Mouse (Mus musculus) subcutaneous adipose tissue, adult 2 months (tissue): ENCODE results near the gene Gm10491. TPM values are rescaled to one million over a fixed set of nuclear protein-coding genes. Genes with fewer than 3 reads are reported as not detected.

Experiments used
- polyA plus RNA-seq: library from polyadenylated mRNA; depleted of rRNA; stranded (reverse); fragments of >200 nt; gene quantifications from 2 replicates; pipeline ENCODE4 v1.2.3, GENCODE M21; 2012; ENCODE audit warnings: low replicate concordance; rRNA removed

The Gm10491 gene
- not detected in 2 replicates for polyA plus RNA-seq

DNA sequence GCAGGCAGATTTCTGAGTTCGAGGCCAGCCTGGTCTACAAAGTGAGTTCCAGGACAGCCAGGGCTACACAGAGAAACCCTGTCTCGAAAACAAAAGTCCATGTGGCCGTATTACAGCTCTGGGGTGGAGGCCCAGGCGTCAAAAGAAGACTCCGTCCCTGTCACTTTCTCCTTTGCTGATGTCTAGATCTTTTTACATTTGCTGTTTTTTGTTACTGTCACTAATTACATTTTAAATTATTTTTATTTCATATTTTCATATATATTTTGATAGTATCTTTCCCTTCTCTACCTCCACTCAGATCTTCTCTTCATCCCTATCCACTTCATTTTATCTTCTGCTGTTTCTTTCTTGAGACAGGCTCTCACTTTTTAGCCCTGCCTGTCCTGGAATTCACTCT is at the start of gene Gm10491:
Gene Gm10491, minus strand, starts transcription at position 101 of the 400 bp plus-strand sequence.

DNA sequence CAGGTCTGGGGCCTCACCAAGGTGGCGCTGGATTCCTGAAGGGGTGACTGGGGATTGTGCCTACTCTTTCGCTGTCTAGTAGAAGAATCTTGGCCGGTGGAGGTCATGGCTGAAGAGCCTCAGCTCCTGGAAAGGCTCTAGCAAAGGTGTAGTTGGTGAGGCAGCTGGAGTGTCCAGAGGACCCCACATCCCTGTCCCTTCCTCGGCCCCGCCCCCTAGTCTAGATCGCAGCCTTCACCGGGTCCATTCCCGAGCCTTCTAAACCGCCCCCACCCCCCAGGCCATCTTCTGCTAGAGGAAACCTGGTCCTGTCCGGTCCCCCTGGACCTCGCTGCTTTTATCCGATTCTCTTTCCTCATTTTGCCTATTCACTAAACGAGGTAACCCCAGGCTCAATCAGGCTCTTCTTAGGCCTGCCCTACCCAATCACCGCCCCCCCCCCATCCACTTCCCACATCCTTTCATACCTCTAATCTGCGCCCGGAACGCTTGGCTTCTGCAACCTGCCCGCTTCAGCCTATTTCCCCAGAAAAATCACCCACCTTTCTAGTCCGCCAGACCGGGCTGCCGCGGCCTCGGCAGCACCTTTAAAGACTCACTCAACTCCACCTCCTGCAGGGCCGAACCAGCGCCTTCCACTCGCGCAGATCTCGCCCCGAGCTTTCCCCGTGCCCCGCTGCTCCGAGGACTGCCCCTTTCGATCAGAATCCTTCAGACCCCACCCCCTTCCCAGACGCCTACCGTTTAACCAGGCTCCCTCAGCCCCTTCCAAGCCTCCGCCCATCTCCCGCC is 39.7 kb upstream of the Gm10491 start, which contains the start of gene Hdac6:
Gene Hdac6, minus strand, starts transcription at position 782 of the 792 bp plus-strand sequence.

DNA sequence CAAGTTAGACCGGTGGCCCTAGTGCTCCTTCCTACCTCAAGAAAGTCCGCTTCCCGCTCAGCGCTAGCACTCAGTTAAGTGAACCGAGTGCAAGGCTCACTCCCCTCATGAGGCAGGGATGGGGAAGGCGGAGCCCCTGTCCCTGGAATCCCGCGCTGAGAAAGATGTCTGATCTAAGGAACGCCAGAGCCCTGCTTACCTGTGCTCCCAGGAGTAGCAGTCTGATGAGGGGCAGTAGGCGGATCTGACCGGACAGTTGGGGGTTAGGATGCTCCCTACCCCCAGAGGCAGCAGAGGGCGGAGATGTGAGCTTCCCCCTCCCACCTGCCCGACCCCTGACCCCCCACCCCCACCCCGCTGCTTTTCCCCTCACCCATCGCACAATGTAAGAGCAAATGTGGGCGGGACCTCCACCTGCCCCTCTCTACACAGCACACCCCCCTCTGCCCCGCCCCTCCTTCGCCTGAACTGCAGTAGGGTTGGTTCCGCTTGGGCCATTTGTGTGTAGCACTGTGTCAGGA is 20.7 kb upstream of the Gm10491 start, which contains the start of gene Eras:
Gene Eras, minus strand, starts transcription at position 338 of the 521 bp plus-strand sequence.

DNA sequence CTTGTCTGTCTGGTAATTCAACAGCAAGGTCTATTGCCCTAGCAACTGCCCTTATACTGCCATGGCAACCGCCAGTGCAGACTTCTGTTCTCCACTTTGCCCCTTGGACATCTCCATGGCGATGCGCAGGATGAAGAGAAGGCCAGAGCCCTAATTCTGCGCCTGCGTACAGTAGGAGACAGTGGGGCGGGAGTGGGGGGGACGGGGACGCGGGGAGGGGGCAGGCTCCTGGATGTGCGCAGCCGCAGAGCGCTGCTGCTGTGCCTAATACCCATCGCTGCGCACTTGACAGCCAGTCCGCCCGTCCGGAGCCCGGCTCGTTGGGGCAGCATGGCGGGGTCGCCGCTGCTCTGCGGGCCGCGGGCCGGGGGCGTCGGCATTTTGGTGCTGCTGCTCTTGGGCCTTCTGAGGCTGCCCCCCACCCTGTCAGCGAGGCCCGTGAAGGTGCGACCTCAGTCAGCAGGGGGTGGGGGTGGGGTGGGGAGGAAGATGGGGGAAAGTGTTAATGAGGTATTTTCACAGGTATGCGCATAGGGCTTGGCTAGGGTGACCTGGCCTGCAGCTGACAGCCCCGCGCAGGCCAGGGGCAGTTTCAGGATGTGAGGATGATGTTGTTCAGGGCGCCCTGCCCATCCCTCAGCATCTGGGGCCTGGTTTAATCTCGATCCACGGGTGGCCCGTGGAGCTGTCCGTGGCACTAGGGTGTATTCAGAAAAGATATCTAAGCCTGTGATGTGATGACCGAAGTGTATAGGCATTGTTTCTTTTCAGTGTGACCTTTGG is 12.2 kb upstream of the Gm10491 start, which contains the start of gene Pcsk1n:
Gene Pcsk1n, plus strand, starts transcription at position 222 of the 783 bp plus-strand sequence.

DNA sequence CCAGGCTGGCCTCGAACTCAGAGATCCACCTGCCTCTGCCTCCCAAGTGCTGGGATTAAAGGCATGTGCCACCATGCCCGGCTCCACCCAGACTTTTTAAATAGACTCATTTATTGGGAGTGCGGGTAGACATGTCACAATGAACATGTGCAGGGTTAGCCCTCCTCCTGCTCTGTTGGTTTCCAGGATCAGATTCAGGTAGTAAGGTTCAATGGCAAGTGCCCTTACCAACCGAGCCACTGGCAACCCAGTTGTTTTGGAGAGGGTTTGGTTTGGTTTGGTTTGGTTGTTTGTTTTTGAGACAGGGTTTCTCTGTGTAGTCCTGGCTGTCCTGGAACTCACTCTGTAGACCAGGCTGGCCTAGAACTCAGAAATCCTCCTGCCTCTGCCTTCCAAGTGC is 1.6 kb upstream of the Gm10491 start, which contains the start of gene Gm10490:
Gene Gm10490, plus strand, starts transcription at position 301 of the 400 bp plus-strand sequence.

DNA sequence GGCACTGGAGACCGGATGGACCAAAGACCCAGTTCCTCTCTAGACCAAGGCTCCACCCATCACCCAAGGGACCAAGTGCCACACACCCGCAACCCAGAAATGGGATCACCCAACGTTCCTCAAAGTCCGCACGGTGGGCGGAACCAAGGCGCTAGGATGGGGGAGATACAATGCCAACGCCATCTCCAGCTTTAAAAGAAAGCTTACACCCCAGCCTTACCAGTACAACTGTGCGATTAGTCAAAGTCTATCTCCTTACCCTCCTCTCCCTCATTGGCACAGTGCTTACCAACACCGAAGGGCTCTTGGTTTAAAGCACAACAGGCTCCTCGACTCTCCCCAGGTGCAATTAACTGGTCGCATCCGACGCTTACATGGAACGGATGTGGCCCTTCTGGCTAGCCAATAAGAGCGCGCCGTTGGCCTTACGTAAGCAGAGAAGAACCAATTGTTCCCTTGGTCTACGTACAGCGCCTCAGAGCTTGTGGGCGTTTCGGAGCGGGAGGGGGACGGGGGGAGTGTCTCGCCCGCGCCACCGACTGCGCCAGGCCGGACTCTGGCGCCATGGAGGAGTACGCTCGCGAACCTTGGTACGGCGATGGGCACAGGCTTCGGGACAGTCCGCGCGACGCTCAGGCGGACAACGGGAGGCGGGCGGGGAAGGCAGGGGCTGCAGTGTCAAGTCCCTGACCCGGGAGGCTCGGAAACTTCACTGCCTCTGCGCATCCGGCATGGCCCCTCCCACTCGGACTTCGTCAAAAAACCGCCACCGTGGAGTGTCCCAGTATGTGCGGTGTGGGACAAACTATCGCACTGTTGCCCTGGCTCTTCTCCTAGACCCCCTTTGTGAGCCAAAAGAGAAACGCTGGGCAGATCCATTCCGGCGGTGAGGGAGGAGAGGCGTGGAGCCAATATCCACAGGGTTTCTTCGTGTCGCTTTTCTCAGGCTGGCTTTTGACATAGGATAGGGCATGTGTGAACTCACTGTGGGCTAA is 8.5 kb downstream of the Gm10491 start, which contains the start of the genes Pqbp1 and Timm17b:
Gene Pqbp1, minus strand, starts transcription at position 390 of the 995 bp plus-strand sequence.
Gene Timm17b, plus strand, starts transcription at position 478 of the 995 bp plus-strand sequence.

DNA sequence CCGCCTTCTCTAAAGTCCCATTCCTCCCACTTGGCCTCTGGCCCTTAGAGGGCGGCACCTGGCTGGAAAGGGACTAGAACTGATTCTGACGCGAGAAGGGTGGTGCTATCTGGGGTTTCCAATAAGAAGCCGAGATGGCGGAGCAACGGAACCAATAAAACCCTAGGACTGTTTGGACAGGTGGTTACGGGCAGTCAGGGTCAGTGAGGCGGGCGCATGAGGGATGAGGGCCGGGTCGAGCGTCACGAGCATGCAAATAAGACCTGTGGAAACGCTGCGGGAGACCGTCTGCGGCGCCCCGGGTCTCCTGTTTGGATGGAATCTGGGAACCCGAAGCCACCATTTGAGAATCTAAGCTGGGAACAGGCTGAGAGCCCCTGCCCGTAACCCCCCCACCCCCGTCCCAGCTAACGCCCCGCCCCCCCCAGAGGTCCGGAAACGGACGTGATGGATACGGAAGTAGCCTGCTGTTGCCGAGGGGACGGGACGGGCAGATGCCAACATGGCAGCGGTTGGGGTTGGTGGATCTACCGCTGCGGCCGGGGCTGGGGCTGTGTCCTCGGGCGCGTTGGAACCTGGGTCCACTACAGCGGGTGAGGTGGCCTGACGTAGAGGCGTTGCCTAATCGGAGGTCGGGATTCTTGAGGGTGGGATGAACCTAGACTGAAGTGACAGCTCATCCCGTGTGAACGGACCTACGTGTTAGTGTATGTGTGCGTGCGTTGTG is 23.6 kb downstream of the Gm10491 start, which contains the start of gene Slc35a2:
Gene Slc35a2, plus strand, starts transcription at position 188 of the 727 bp plus-strand sequence.

DNA sequence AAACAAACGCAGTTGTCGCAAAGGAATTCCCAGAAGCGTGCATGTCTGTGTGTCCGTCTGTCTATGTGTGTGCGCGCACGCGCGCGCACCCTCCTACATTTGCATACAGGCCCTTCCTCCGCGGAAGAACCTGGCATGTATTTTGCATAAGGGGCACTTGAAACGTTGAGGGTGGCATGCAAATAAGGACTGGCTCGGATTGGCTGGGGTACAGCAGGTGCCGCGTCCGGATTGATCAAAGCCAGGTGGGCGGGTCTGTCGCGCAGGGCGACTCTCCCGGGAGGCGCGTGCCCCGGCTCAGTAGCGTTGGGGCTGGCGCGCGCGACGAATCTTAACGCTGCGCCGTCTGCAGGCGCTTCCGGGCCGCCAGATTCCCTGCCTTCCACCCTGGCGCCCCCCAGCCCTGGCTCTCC is 29.6 kb downstream of the Gm10491 start, which contains the start of gene Pim2:
Gene Pim2, plus strand, starts transcription at position 256 of the 413 bp plus-strand sequence.

Other genes starting within 250 kb of the Gm10491 start
- 261 and 296 TPM in 2 replicates for gene Plp2, start 236.4 kb downstream of the Gm10491 start, polyA plus RNA-seq
- gene Magix, start 226.6 kb downstream of the Gm10491 start, polyA plus RNA-seq: 6.6 and 7.9 TPM in 2 replicates
- 9.4 and 11.1 TPM in 2 replicates for gene Gpkow, start 210.7 kb downstream of the Gm10491 start, polyA plus RNA-seq
- gene Wdr45, start 193.5 kb downstream of the Gm10491 start, polyA plus RNA-seq: 77.1 and 105 TPM in 2 replicates
- gene Gm45208, start 185.6 kb downstream of the Gm10491 start, polyA plus RNA-seq: 0.97 TPM in 1 of 2 replicates, not detected in the other
- gene Praf2, start 179.4 kb downstream of the Gm10491 start, polyA plus RNA-seq: 26.1 and 85.6 TPM in 2 replicates
- gene Ccdc120, start 156.9 kb downstream of the Gm10491 start, polyA plus RNA-seq: 3.5 and 16.5 TPM in 2 replicates
- gene Tfe3, start 145.3 kb downstream of the Gm10491 start, polyA plus RNA-seq: 27.8 and 38.8 TPM in 2 replicates
- gene Gripap1, start 118.1 kb downstream of the Gm10491 start, polyA plus RNA-seq: 31.1 and 39.0 TPM in 2 replicates
- gene Kcnd1, start 85.5 kb downstream of the Gm10491 start, polyA plus RNA-seq: 2.1 and 4.6 TPM in 2 replicates
- gene Otud5, start 66.5 kb downstream of the Gm10491 start, polyA plus RNA-seq: 24.5 and 39.8 TPM in 2 replicates
- 3.0 and 9.6 TPM in 2 replicates for gene Pim2, start 29.6 kb downstream of the Gm10491 start, polyA plus RNA-seq
- 57.9 and 69.0 TPM in 2 replicates for gene Slc35a2, start 23.8 kb downstream of the Gm10491 start, polyA plus RNA-seq
- gene Pqbp1, start 8.6 kb downstream of the Gm10491 start, polyA plus RNA-seq: 52.5 and 69.5 TPM in 2 replicates
- gene Timm17b, start 8.5 kb downstream of the Gm10491 start, polyA plus RNA-seq: 31.6 and 39.6 TPM in 2 replicates
- not detected in 2 replicates for gene Gm10490, start 1.7 kb upstream of the Gm10491 start, polyA plus RNA-seq
- gene Pcsk1n, start 12.0 kb upstream of the Gm10491 start, polyA plus RNA-seq: 0.24 TPM in 1 of 2 replicates, not detected in the other
- gene Eras, start 20.8 kb upstream of the Gm10491 start, polyA plus RNA-seq: not detected in 2 replicates
- gene Hdac6, start 40.1 kb upstream of the Gm10491 start, polyA plus RNA-seq: 23.6 and 53.9 TPM in 2 replicates
- 0.26 and 1.4 TPM in 2 replicates for gene Gata1, start 70.2 kb upstream of the Gm10491 start, polyA plus RNA-seq
- gene Glod5, start 110.7 kb upstream of the Gm10491 start, polyA plus RNA-seq: not detected in 2 replicates
- 10.4 and 24.1 TPM in 2 replicates for gene Suv39h1, start 166.9 kb upstream of the Gm10491 start, polyA plus RNA-seq
- gene Was, start 182.7 kb upstream of the Gm10491 start, polyA plus RNA-seq: 4.9 and 6.4 TPM in 2 replicates
- gene Wdr13, start 225.1 kb upstream of the Gm10491 start, polyA plus RNA-seq: 84.0 and 125 TPM in 2 replicates
- gene Rbm3, start 238.0 kb upstream of the Gm10491 start, polyA plus RNA-seq: 78.4 and 136 TPM in 2 replicates